Mouse (Mus musculus): ENCODE measurements at regions not wholly inside any gene's neighbourhood (a gene's known extent, or its start where the extent isn't known, plus 50 kb on each side); places are given as distances from the start of the nearest gene placed in this dataset.

DNA sequence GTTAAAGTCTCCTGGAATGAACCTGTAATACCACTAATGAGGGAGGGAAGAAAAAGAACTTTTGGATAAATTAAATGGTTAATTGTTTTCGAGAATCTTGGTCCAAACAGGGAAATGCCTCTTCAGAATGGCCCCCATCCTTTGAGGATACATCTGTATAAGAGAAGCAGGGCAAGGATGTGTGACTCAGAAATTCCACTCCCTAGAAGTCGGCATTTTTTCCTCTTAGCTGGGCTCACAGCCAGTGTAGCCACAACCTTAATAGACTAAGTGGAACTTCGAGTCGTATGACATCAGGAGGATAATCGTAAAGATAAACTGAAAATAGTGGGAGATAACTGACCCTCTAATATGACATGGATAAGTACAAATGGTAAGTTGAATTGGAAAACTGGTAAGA is 56.1 kb upstream of the Cav2 start:
- DNase-seq (ENCODE audit: low spot score): peak; percentile 48

GRCm38 (mm10) chr6:17226483-17226882 is 54.5 kb upstream of the Cav2 start:
- DNase-seq (ENCODE audit: low spot score): no peak
